Mouse (Mus musculus): ENCODE measurements around the gene Trpm3.

The Trpm3 gene

DNA sequence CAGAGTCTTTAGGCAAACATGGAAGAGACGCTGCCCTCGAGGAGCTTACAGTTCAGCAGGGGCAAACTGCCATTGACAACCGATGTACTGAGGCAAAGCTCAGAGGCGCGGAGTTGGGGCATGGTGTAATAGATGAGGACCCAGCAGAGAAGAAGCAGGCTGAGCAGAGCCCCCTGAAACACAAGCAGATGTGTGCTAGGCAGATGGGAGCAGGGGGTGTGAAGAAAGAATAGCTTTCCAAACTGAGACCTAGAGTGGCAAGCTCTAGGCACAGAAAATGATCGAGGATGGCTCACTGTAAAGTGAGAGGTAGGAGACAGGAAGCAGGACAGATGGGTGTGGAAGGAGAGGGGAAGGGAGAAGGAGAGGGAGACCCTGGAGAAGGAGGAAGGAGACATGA, 792.2 kb downstream of the Trpm3 start:
- DNase-seq = no peak

DNA sequence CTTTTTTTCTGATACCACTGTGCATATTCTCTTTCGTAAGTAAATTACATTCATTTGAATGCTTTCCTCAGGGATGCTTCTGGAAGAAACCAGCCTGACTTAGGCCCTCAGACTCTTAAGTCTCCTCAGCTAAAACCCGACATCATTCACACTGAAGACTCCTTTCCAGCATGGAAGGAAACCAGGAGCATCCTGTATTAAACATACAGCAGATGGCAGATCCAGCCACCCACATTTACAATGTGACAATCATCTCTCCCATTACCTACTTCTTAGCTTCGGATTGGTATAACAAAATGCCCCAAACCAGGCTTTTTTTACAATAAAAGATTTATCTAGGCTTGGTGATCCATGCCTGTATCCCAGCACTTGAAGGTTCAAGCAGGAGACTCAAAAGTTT, 796.2 kb downstream of the Trpm3 start:
- DNase-seq = no peak

DNA sequence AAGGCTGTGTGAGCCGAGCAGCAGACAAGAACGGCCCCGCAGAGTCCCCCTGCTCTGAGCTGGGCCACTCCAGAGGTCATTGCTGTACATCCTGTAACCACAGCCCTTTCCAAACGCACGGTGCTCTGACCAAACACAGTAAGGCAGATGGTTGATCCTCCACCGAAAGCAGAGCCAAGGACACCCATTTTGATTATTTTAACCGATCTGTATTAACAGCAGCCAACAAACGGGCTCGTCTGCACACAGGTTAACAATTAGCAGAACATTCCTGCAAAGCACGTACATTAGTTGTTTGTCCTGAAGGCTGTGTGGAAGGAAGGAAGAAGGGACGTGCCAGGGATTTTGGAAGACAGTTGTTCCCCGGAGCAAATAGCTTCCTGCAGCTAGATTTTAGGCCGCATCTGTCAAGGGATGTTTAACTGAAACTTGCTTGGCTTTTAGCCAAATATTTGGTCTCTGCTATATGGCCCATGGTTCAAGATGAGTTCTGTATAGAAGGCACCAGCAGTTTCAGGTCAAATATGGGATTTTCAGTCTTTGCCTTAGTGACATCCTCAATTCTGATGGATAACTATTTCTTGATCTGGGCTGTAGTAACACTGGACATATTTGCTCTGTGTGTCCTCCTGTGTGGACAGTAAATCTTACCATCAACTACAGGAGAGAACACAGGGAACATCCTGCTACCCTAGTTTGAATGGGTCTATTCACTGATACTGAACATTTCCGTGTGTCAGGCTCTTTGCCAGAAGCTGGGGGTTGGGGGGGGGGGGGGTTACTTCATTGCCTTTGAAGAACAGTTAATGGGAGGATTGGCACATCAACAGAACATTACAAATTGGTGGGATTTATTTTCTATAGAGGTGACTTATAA, 800.2 kb downstream of the Trpm3 start:
- peak; percentile 68 for DNase-seq

DNA sequence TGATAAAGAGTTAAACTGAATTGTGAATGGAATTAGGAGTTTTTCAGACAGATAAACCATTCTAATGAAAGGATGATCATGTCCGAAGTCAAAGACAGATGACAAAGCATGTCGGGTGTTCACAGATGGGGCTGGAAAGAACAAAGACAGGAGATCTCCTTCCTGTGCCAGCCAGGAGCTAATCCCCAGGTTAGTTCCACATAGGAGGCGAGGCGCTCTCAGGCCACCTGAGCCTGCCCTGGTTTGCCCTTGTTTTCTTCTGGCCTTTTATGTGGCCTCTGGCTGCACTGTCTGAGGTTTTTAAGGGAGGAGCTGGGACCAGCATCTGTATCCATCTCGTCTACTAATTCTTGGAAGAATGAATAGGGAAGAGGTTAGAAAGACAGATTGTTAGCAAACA, 801.0 kb downstream of the Trpm3 start:
- DNase-seq = peak; percentile 80

DNA sequence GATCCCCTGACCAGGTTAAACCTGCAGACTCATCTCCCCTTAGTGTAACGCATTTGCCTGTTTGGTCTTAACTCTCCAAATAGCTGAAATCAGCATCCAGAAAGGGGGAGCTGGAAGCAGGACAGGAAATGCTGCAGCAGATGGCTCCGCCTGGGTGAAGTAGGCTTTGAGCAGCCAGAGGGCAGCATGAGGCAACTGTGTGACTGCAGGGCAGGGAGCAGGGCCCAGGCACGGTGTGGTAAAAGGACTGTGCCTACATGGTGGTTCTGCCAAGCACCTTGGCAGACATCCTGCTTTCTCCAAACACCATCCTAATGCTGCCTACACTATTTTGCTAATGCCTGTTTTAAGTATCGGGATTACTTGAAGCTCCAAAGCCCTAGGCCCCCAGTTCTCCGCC, 801.6 kb downstream of the Trpm3 start:
- peak; percentile 99 for DNase-seq

DNA sequence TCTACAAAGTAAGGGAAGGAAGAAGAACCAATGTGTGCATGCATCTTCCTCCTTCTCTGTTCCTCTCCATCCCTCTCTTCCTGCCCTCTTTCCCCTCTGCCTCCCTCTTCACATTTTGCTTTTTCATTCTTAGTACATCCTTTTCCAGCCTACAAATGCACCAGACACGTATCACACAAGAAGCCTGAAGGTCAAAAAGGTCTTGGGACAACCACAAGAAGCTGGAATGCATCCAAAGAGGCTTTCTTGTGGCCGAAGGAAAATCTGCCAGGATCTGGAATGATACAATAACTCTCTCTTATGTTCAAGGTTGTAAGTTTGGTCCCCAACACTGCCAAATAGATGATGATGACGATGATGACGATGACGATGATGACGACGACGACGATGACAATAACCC, 802.1 kb downstream of the Trpm3 start:
- peak; percentile 80 for DNase-seq

DNA sequence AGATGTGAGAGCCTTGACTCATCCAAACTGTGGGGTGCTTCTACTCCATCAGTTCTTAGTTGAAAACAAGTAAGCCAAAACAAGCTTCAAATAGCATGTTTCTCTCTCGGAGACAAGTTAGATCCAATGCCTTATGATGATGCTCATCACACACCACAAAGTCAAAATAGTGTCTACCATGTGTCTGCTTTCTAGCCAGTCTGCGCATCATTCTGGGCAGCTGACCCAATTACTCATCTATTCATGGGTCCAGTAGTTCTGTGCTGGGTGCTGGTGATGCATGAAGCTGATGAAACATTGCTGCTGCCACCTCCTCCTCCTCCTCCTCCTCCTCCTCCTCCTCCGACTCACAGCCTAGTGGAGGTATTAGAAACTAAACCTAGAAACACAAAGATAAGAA, 813.6 kb downstream of the Trpm3 start:
- no peak for DNase-seq

DNA sequence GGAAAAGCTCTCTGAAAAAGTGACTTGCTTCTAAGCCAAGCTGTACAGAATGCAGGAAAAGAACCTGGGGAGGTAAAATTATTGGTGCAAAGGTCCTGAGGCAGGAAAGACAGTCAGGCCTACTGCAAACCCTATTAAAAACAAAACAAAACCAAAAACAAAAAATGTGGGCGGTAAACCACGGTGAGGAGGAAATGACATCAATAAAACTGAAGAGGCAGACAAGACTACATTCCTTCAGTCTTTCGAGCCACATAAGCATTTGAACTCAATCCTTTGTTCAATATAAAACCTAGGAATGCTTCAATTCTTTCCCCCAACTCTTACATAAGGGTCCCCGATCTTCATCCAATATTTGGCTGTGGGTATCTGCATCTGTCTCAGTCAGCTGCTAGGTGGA, 814.3 kb downstream of the Trpm3 start:
- no peak for DNase-seq

DNA sequence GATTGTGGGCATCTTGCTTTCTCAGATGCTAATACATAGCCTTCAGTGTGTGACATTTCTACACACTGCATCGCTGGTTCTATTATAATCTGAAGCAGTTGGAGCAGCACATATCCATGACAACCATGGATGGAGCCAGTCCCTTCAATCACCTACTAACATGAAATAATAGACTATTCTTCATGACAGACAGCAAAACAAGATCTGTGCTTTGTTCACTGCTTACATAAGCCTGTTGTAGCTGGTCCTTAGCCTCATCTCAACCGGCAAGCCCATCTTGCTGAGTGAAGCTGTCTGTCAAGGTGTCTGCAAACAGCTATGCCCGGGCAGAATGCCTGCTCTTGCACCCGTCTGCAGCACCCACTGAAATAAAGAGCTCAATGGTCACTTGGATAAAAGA, 819.6 kb downstream of the Trpm3 start:
- DNase-seq = peak; percentile 51

DNA sequence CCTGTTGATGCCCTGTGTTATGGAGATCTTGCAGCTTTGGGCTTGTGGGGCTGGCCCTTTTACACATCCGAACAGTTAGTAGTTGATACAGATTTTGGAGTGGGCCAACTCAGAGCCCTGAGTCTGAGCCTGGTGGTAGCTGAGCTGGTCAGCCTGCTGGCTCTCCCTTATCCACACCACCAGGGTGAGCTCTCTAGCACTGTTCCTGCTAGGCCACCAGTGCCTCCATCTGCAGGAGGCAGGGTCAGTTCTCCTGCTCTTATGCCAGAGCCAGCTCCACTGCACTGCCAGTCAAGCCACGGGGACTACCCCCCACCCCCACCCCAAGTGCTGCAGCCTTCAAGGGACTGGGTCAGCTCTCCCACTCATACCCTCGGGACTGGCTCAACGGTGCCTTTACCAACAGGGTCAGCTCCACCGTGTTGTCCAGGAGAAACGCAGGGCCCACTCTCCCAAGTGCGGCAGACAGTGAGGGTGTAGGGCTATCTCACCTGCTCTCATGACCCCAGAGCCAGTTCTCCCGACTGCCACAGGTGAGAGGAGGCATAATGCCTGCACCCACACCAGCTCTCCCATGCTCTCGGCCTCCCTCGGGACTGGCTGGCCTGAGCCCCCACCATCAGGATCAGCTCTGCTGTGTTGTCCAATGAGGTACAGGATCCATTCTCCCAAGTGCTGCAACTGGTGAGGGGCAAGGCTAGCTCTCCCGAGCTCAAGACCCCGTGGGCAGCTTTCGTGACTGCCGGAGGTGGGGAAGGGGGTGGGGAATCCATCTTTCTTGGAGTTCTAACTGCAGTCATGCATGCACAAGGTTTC, 821.8 kb downstream of the Trpm3 start:
- peak; percentile 40 for DNase-seq

DNA sequence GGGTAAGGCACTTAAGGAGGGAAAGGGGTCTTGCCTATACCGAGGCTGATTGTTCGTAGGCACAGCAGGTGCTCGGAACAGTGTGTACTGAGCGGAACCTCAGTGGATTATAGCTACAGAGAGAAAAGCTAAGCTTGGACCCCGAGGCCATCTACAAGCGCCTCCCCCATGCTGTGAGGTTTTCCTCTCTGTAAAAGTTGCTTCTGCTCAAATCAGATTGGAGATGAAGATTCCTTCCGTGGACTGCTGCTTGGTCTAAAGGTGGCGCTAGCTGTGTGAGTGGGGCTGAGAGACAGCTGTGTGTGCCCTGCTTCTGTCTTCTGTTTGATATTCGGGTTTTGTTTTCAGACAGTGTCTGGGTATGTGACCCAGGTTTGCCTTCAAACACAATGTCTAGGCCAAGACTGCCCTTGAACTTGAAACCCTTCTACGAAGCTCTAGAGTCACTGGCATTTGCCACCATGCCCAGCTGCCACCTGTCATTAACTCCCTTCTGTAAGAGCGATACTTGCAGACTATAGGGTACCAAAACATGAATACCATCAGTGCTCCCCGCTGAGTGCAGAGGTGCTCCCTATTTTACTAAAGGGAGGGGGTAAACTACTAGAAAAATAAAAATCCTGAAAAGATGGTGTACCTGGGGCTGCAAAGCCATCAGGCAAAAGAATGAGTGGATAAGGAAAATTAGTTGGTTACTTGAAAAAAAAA, 823.3 kb downstream of the Trpm3 start:
- DNase-seq = peak; percentile 72

DNA sequence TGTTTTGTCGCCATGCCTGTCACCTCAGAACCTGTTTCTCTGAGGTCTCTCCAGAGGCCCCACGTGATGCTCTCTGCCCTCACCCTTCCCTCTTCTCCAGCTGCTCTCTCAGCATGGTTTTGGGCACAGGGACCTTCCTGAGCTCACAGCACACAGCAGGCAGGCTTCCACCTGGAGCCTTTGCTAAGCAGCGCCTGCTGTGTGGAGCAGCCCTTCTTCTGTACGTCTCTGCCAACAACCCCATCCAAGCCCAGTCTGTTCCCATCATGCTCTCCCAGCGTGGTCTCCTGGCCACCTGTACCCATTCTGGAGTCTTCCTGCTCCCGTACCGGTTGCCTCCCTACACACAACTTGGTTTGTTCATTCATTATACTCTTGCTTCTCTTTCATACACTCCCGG, 823.9 kb downstream of the Trpm3 start:
- peak; percentile 99 for DNase-seq

DNA sequence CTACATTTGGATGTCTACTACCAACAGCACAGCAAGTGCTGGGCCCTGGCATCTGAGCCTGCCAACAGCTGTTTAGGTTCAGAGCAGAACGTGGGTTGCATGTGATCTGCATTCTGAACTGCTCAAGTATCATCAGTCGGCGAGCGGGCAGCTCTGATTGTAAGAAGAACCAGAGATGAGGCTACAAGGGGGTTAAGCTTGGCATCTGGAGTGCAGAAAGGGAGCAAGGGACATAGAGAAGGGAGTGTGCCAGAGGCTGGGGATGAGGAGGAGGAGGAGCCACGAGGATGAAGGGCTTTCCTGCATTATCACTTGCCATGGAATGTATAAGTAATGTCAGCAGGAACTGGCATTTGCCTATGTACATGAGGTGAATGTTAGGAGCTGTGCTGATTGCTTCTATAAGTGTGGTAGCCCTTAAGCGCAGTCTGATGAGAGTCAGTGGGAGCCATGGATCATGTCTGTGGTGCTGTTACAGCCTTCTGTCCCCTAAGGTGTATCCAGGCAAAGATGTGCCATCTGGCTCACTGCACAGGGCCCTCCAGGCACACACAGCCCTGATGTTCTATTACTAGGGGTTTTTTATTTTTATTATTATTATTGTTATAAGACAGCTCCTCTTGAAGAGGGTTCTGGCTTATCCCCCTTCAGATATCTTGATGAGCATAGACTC, 825.0 kb downstream of the Trpm3 start:
- DNase-seq = peak; percentile 64

DNA sequence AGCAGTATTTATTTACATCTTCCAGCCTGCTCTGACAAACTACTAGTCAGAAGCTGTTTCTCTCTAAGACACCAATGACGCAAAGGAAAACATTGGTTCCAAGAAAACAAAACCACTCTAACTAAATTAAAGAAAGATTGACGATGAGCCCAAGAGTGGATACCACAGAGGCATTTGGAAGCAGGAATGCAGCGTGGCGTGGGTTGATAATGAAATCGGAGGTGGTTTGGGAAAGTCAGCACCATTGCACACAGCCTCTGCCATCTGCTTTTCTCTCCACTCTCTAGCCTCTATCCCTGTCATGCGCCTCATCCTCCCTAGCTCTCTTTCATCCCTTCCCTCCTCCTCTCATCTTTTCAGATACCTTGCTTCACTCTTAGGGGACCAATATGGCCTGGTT, 826.6 kb downstream of the Trpm3 start:
- peak; percentile 18 for DNase-seq

DNA sequence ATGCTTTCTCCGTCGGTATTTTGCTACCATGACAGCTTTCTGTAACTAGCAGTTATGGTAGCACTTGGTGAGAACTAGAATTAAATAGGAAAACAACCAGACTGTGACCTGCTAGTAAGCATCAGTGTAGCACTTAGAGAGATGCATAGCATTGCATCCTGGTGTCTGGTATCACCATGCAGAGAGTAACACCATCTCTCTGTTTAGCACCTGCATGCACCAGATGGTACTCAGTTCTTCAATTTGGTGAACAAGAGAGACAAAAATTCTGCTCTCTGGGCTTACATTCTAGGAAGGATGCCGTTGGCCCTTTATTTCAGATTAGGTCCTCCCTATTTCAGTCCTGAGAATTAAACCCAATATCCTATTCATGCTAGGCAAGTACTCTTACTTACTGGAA, 834.4 kb downstream of the Trpm3 start:
- DNase-seq = peak; percentile 72

DNA sequence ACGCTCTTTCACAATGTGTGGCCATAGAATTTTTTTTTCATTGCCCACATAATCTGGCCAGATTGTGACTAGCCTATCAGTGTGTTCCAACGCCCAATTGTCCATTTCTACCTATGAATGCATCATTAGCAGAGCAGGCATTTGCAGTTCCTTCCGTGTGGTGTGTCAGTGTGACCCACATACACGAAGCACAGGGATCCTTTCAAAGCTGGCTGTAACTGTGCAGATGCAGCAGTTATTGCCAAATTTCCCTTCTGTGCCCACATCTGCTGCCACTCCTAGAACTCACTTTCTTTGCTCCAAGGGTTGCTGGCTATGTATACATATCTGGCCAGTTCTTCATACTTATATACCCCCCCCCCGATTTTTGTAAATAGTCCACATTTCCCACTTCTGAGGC, 834.9 kb downstream of the Trpm3 start:
- no peak for DNase-seq

DNA sequence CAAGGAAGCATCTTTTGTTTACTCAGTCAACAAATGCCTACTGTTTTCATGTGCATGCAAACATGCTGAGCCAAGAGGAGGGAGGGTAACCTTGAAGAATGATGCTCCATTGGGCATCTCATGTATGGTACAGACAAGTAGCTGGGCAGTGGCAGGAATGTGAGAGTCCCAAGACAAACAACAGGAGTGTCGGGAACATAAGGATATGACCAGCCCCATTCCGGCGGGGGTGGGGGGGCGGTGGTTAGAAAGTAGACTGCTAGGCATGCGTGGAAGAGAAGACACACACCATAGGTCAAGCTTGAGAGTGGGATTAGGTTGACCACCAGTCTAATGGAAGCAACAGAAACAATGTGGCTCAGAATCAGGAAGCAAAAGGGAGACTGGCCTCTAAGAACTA, 837.0 kb downstream of the Trpm3 start:
- DNase-seq = no peak

DNA sequence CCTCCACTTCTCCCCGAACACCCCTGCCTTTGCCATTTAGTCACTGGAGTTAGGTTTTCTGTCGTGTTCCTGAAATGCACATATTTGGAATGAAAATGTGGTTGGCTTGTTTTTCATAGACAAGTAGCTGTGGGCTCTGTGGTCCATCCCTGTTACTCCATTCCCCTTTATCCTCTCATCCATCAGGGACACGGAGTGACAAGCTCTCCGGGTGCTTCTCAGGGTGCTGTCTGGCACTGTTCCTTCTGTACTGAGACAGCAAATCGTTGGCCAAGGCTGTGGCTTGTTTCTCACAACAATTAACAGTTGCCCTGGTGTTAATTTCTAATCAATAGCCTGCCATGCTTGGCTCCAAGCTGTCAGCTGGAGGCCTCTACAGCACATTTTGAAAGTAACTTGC, 838.7 kb downstream of the Trpm3 start:
- no peak for DNase-seq

DNA sequence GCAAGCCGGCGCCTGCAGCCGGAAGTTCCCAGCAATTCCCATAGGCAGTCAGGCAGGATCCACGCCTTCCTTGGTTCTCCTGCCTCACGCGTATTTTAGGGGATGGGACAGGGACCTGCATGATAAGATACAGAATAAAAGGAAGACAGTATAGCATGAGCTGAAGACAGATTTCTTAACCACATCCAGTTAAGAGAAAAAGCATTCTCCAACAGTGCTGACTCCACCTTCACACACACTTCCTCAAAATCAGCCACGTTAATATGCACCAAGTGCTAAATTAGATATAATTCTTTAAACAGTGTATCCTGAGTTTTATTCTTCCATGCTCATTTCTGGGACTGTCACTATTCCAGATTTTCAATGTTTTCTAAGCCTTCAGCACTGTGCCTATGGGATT, 839.9 kb downstream of the Trpm3 start:
- no peak for DNase-seq

DNA sequence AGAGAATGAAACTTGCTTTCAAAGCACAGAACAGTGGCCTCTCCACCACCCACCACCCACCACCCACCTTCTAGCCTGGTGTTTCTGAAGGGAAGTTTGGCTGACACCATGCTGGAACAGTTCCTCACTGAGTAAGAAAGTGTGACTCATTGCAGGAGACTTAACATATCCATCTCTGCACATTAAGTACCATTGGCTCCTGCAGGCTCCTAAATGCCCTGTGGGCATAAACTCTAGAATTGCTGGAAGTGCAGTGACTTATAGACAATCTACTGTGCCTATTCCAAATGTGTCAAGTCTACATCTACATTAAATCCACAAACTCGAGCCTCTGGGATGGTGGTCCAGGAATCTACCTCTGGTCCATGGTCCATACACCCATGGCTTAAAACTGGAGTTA, 840.3 kb downstream of the Trpm3 start:
- no peak for DNase-seq

DNA sequence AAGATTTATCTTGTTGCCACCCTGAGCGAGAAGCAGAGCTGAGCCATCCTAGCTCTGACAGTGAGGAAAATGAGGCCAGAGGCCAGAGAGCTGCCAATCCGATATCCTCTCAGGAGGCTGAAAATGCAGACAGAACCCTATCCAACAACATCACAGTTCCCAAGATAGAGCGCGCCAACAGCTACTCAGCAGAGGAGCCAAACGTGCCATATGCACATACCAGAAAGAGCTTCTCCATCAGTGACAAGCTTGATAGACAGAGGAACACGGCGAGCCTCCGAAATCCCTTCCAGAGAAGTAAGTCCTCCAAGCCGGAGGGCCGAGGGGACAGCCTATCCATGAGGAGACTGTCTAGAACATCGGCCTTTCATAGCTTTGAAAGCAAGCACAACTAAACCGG, 849.1 kb downstream of the Trpm3 start:
- peak; percentile 86 for DNase-seq

DNA sequence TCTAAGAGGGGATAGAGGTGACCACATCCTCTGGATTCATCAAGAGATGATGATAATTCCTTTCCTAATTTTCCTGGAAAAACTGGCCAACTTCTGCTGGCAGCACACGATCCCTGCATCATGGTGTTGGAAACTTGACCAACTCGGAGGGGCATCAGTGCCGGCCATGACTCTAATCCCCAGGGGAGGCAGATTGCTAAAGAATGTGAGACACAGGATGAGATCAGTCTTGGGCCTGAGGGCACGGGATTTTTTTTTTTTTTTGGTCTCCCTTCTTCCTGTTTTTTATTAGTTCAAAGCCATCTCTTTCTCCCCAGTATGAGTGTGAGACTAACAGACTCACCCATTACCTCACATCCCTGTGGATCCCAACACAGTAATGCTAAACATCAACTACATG, 855.1 kb downstream of the Trpm3 start:
- no peak for DNase-seq

DNA sequence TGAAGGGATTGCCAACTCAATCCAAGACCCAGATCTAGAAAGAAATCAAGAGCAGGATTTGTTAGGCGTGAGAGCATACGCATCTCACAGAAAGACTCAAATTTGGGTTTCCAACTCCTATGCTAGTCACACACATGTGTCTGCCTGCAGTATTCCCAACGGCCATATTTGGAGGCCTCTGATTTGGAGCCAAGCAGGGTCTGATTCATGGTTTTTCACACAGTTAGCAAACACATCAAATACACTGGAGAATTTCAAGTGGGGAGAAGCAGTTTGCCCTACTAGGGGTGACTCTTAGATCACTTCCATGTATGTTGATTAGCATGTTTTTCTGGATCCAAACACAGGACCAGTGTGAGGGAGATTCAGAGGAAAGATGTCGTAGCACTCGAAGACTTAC, 855.7 kb downstream of the Trpm3 start:
- DNase-seq = no peak
